Mouse (Mus musculus) megakaryocyte, embryonic 14.5 days (primary cell): ENCODE data around the gene Col11a2. TPM values are rescaled to one million over a fixed set of nuclear protein-coding genes. Genes with fewer than 3 reads are reported as not detected.
A peak's percentile ranks its signal among the peaks of the same experiment; 100 is the strongest.

ENCODE experiments used
- H3K27me3 ChIP-seq: replicated peaks from 2 replicates; pipeline ENCODE3; 2012; ENCODE audit warnings: inconsistent platforms
- H3K36me3 ChIP-seq: replicated peaks from 2 replicates; pipeline ENCODE3; 2012; ENCODE audit warnings: low read length, inconsistent platforms, mixed read lengths
- H3K4me1 ChIP-seq: 2 replicates; pipeline ENCODE4 v1.6.1; 2012; ENCODE audit warnings: inconsistent platforms
- H3K4me3 ChIP-seq: replicated peaks from 2 replicates; pipeline ENCODE3; 2012; ENCODE audit warnings: moderate library complexity, mild to moderate bottlenecking, inconsistent platforms
- H3K9me3 ChIP-seq: 2 replicates; pipeline ENCODE4 v1.6.1; 2012; ENCODE audit warnings: inconsistent platforms
- FLI1 ChIP-seq: IDR thresholded peaks from 2 replicates; pipeline ENCODE4 v1.6.1; 2012; ENCODE audit warnings: low read length, inconsistent platforms, mixed read lengths
- GATA1 ChIP-seq: IDR thresholded peaks from 3 replicates; pipeline ENCODE4 v1.6.1; 2012; ENCODE audit warnings: mixed read lengths, low read length, inconsistent platforms, borderline replicate concordance
- polyA plus RNA-seq: library from polyadenylated mRNA; stranded (reverse); fragments of >175 nt; gene quantifications from 2 replicates; pipeline ENCODE4 v1.2.3, GENCODE M21; 2012; ENCODE audit warnings: low replicate concordance; ENCODE audit not compliant: insufficient read depth

Gene Col11a2
- polyA plus RNA-seq, 1 experiment, result 19.6 TPM

- no peaks in the 10 kb centered on the region for H3K9me3 ChIP-seq
- no peak for TF ChIP-seq FLI1
- TF ChIP-seq GATA1, result no peak
- no peaks in the 10 kb centered on the region for H3K36me3 ChIP-seq
Measured at GRCm38 (mm10) chr17:34087386-34087785, 48.1 kb downstream of the Col11a2 start.

GRCm38 (mm10) chr17:34088124-34088523, 48.9 kb downstream of the Col11a2 start:
- Histone ChIP-seq H3K36me3 (no peaks in the 10 kb centered on the region), H3K4me3 (no peak overlapping the region), H3K9me3 (no peaks in the 10 kb centered on the region), H3K27me3 (peaks cover 20% of the 10 kb centered on the region), H3K4me1 (peaks cover 43% of the 10 kb centered on the region)
- no peak for TF ChIP-seq GATA1
- no peak for TF ChIP-seq FLI1

More at GRCm38 (mm10) chr17:34087386-34087785, 48.1 kb downstream of the Col11a2 start:
- H3K4me1 ChIP-seq, result peaks cover 36% of the 10 kb centered on the region
- H3K4me3 ChIP-seq, result no peak overlapping the region
- peaks cover 20% of the 10 kb centered on the region for H3K27me3 ChIP-seq

GRCm38 (mm10) chr17:34090923-34091322, 51.7 kb downstream of the Col11a2 start:
- TF ChIP-seq FLI1 (no peak), GATA1 (no peak)
- H3K9me3 ChIP-seq, result peaks cover 14% of the 10 kb centered on the region
- H3K4me3 ChIP-seq, result no peak overlapping the region
- peaks cover 14% of the 10 kb centered on the region for H3K36me3 ChIP-seq
- peaks cover 71% of the 10 kb centered on the region for H3K4me1 ChIP-seq
- H3K27me3 ChIP-seq, result peaks cover 6% of the 10 kb centered on the region

DNA sequence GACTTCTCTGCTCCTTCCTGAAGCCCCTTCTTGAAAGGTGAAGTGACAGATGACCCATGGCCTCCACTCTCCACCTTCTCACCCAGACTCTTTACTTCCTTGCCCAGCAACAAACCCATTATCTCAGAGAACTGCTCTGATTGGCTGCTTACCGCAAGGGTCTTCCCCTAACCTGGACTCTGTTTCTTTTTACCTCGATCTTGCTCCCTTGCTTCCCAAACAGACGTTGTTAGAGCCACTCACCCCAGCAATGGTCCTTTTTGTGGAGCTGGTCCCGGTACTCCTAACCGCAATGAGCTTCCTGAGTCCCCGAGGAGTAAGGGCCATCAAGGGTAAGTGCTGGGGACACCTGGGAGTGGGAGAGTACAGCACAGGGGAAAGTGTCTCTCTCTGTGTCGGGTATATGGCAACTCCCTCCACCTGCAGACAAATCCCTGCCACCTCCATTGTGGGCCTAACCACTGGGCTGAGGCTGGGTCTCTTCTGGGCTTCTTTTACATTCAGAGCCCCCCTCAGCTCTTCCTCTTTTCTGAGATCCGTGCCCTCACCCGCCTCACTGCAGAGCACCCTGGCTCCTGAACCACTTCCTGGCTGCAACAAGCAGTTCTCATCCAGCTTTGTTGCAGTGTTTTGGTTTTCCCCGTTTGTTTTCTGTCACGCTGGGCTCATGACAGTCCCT, 53.1 kb downstream of the Col11a2 start, which contains the start of gene H2-Oa:
TSS of gene H2-Oa (plus strand) at position 144 of the 679 bp plus-strand sequence.
- Histone ChIP-seq H3K4me1 (peaks cover 77% of the 10 kb centered on the region), H3K4me3 (peak within 1 kb of the TSS; percentile 88), H3K36me3 (peaks cover 14% of the 10 kb centered on the region), H3K9me3 (peaks cover 14% of the 10 kb centered on the region), H3K27me3 (peaks cover 6% of the 10 kb centered on the region)
- TF ChIP-seq FLI1 (no peak), GATA1 (no peak)

DNA sequence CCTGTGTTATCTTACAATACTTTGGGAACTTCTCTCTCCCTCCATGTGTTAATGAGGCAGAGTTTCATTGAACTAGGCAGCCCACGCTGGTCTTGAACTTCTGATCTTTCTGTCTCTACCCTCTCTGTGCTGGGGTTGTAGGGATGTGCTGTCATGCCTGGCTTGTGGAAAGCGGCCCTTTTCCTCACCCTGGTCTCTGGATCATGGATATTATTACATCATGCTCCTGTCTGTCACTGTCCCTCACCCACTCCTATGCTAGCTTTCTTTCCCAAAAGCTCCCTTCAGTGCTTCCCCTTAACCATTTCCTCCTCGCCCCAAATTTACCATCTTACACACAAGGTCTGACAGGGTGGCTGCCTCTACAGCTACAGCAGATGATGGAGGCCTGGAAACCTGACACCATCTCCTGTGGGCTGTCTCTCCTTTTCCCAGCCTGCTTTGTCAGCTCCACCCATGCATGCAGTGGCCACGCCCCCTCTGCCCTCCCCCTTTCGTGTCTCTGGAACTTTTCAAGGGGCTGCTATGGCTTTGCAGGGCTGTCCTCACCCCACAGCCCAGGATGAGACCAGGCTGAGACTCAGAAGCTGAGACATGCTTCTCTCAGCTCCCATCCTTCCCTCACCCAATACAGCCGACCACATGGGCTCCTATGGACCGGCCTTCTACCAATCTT, 54.1 kb downstream of the Col11a2 start:
- peaks cover 72% of the 10 kb centered on the region for H3K4me1 ChIP-seq

GRCm38 (mm10) chr17:34094283-34095035, 55.2 kb downstream of the Col11a2 start:
- peak overlapping the region; percentile 5 for H3K4me3 ChIP-seq
- H3K27me3 ChIP-seq, result peaks cover 4% of the 10 kb centered on the region
- H3K4me1 ChIP-seq, result peaks cover 75% of the 10 kb centered on the region
- peaks cover 14% of the 10 kb centered on the region for H3K9me3 ChIP-seq
- TF ChIP-seq GATA1 (no peak), FLI1 (no peak)
- H3K36me3 ChIP-seq, result peaks cover 14% of the 10 kb centered on the region

More for the DNA sequence above, 54.1 kb downstream of the Col11a2 start:
- TF ChIP-seq FLI1 (no peak), GATA1 (no peak)
- peak overlapping the region; percentile 48 for H3K4me3 ChIP-seq
- peaks cover 14% of the 10 kb centered on the region for H3K9me3 ChIP-seq
- peaks cover 6% of the 10 kb centered on the region for H3K27me3 ChIP-seq
- H3K36me3 ChIP-seq, result peaks cover 14% of the 10 kb centered on the region

GRCm38 (mm10) chr17:34096497-34097010, 57.3 kb downstream of the Col11a2 start:
- peak overlapping the region; percentile 79 for H3K4me3 ChIP-seq
- TF ChIP-seq FLI1 (no peak), GATA1 (no peak)
- H3K4me1 ChIP-seq, result peaks cover 78% of the 10 kb centered on the region
- H3K9me3 ChIP-seq, result peaks cover 14% of the 10 kb centered on the region
- H3K36me3 ChIP-seq, result peaks cover 14% of the 10 kb centered on the region
- H3K27me3 ChIP-seq, result peaks cover 8% of the 10 kb centered on the region

- TF ChIP-seq FLI1 (no peak), GATA1 (no peak)
- peaks cover 8% of the 10 kb centered on the region for H3K27me3 ChIP-seq
- peaks cover 14% of the 10 kb centered on the region for H3K9me3 ChIP-seq
- H3K4me3 ChIP-seq, result no peak overlapping the region
- peaks cover 78% of the 10 kb centered on the region for H3K4me1 ChIP-seq
- peaks cover 14% of the 10 kb centered on the region for H3K36me3 ChIP-seq
Measured at GRCm38 (mm10) chr17:34097272-34097671, 58.0 kb downstream of the Col11a2 start.

- Histone ChIP-seq H3K36me3 (peaks cover 12% of the 10 kb centered on the region), H3K9me3 (peaks cover 11% of the 10 kb centered on the region), H3K4me3 (no peak overlapping the region), H3K27me3 (peaks cover 8% of the 10 kb centered on the region), H3K4me1 (peaks cover 74% of the 10 kb centered on the region)
- TF ChIP-seq FLI1, result no peak
- TF ChIP-seq GATA1, result no peak
Measured at GRCm38 (mm10) chr17:34098709-34099479, 59.7 kb downstream of the Col11a2 start.
